Mouse (Mus musculus) ES-Bruce4 (cell line): Measurements from ENCODE around the gene Mgat4b.

ENCODE experiments used
- CTCF ChIP-seq: IDR thresholded peaks from one replicate; pipeline ENCODE4 v1.8.1; 2011; ENCODE audit warnings: low read depth, low read length
- EP300 ChIP-seq: IDR thresholded peaks from 2 replicates; pipeline ENCODE4 v1.6.1; 2011; ENCODE audit warnings: low read depth, low read length; ENCODE audit not compliant: insufficient read depth

DNA sequence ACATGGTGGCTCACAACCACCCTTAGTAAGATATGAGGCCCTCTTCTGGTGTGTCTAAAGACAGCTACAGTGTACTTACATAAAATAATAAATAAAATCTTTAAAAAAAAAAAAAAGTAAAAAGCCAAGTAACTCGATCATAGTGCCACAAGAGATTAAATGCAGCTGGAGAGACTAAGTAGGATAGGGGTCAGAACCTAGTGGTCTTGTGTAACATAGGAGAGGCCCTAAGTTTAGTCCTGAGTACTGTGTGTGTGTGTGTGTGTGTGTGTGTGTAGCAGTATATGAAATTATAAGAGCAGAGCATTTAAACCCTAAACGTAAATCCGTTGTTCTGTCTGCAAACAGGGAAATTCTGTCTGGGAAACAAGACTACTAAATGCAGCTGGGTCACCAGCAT is 18.4 kb upstream of the Mgat4b start:
- TF ChIP-seq CTCF (no peak), EP300 (no peak)
